Mouse (Mus musculus): Measurements from ENCODE around the gene Erg. TPM values are rescaled to one million over a fixed set of nuclear protein-coding genes. Genes with fewer than 3 reads are reported as not detected.

Gene Erg
- polyA plus RNA-seq, 1 experiment, result 6.6 TPM

- WGBS, result 76% methylated on average over 7 of the region's 7 CpGs
- DNase-seq, result no peak
- Histone ChIP-seq H3K4me1 (ENCODE audit: control insufficient read depth, insufficient read depth, low read length) (peaks cover 8% of the 10 kb centered on the region; the same call in 1 of the 2 replicates), H3K27me3 (ENCODE audit: control insufficient read depth, insufficient read depth, low read length) (no peaks in the 10 kb centered on the region), H3K4me3 (replicated peaks; ENCODE audit: insufficient read depth, low read depth, low read length) (no peak overlapping the region), H3K27ac (ENCODE audit: insufficient read depth, low read length) (no peak overlapping the region)
- TF ChIP-seq CTCF (IDR thresholded peaks at IDR 0.05; ENCODE audit: borderline replicate concordance, insufficient read depth, low read depth, low read length), result no peak
- no peak for TF ChIP-seq POLR2A (IDR thresholded peaks at IDR 0.05; ENCODE audit: borderline replicate concordance, insufficient read depth, low read length)
Observed at GRCm38 (mm10) chr16:95361950-95362349, 224.4 kb downstream of the Erg start.

GRCm38 (mm10) chr16:95360940-95361489 lies 225.4 kb downstream of the Erg start:
- WGBS, result 91% methylated on average over 18 of the region's 18 CpGs
- Histone ChIP-seq H3K4me3 (replicated peaks; ENCODE audit: insufficient read depth, low read depth, low read length) (no peak overlapping the region), H3K27ac (ENCODE audit: insufficient read depth, low read length) (no peak overlapping the region), H3K4me1 (ENCODE audit: control insufficient read depth, insufficient read depth, low read length) (peaks cover 8% of the 10 kb centered on the region; the same call in 1 of the 2 replicates), H3K27me3 (ENCODE audit: control insufficient read depth, insufficient read depth, low read length) (no peaks in the 10 kb centered on the region)
- TF ChIP-seq POLR2A (IDR thresholded peaks at IDR 0.05; ENCODE audit: borderline replicate concordance, insufficient read depth, low read length), result no peak
- TF ChIP-seq CTCF (IDR thresholded peaks at IDR 0.05; ENCODE audit: borderline replicate concordance, insufficient read depth, low read depth, low read length), result no peak
- no peak for DNase-seq

- H3K4me1 ChIP-seq (ENCODE audit: control insufficient read depth, insufficient read depth, low read length), result peaks cover 6% of the 10 kb centered on the region; the same call in 1 of the 2 replicates
- no peak overlapping the region for H3K27ac ChIP-seq (ENCODE audit: insufficient read depth, low read length)
- WGBS, result 64% methylated on average over 8 of the region's 8 CpGs
- H3K27me3 ChIP-seq (ENCODE audit: control insufficient read depth, insufficient read depth, low read length), result no peaks in the 10 kb centered on the region
- DNase-seq, result no peak
- no peak for TF ChIP-seq CTCF (IDR thresholded peaks at IDR 0.05; ENCODE audit: borderline replicate concordance, insufficient read depth, low read depth, low read length)
- no peak for TF ChIP-seq POLR2A (IDR thresholded peaks at IDR 0.05; ENCODE audit: borderline replicate concordance, insufficient read depth, low read length)
- H3K4me3 ChIP-seq (replicated peaks; ENCODE audit: insufficient read depth, low read depth, low read length), result no peak overlapping the region
Observed at GRCm38 (mm10) chr16:95360214-95360850, 226.1 kb downstream of the Erg start.

GRCm38 (mm10) chr16:95356962-95357955 lies 229.1 kb downstream of the Erg start:
- Histone ChIP-seq H3K27me3 (ENCODE audit: control insufficient read depth, insufficient read depth, low read length) (no peaks in the 10 kb centered on the region), H3K4me3 (replicated peaks; ENCODE audit: insufficient read depth, low read depth, low read length) (no peak overlapping the region), H3K27ac (ENCODE audit: insufficient read depth, low read length) (no peak overlapping the region), H3K4me1 (ENCODE audit: control insufficient read depth, insufficient read depth, low read length) (0 out of 2 replicates have a peak, but pooled peaks cover 2% of the 10 kb centered on the region)
- TF ChIP-seq POLR2A (IDR thresholded peaks at IDR 0.05; ENCODE audit: borderline replicate concordance, insufficient read depth, low read length) (no peak), CTCF (IDR thresholded peaks at IDR 0.05; ENCODE audit: borderline replicate concordance, insufficient read depth, low read depth, low read length) (no peak)
- WGBS, result 45% methylated on average over 12 of the region's 12 CpGs
- DNase-seq, result no peak

- TF ChIP-seq POLR2A (IDR thresholded peaks at IDR 0.05; ENCODE audit: borderline replicate concordance, insufficient read depth, low read length), result no peak
- TF ChIP-seq CTCF (IDR thresholded peaks at IDR 0.05; ENCODE audit: borderline replicate concordance, insufficient read depth, low read depth, low read length), result no peak
- H3K27ac ChIP-seq (ENCODE audit: insufficient read depth, low read length), result no peak overlapping the region
- H3K4me3 ChIP-seq (replicated peaks; ENCODE audit: insufficient read depth, low read depth, low read length), result no peak overlapping the region
- no peaks in the 10 kb centered on the region for H3K27me3 ChIP-seq (ENCODE audit: control insufficient read depth, insufficient read depth, low read length)
- 0 out of 2 replicates have a peak, but pooled peaks cover 2% of the 10 kb centered on the region for H3K4me1 ChIP-seq (ENCODE audit: control insufficient read depth, insufficient read depth, low read length)
- 60% methylated on average over 8 of the region's 8 CpGs for WGBS
- no peak for DNase-seq
Observed at GRCm38 (mm10) chr16:95353838-95354237, 232.6 kb downstream of the Erg start.

- TF ChIP-seq CTCF (IDR thresholded peaks at IDR 0.05; ENCODE audit: borderline replicate concordance, insufficient read depth, low read depth, low read length) (no peak), POLR2A (IDR thresholded peaks at IDR 0.05; ENCODE audit: borderline replicate concordance, insufficient read depth, low read length) (no peak)
- WGBS, result 74% methylated on average over 8 of the region's 8 CpGs
- Histone ChIP-seq H3K4me1 (ENCODE audit: control insufficient read depth, insufficient read depth, low read length) (no peaks in the 10 kb centered on the region), H3K4me3 (replicated peaks; ENCODE audit: insufficient read depth, low read depth, low read length) (no peak overlapping the region), H3K27ac (ENCODE audit: insufficient read depth, low read length) (no peak overlapping the region), H3K27me3 (ENCODE audit: control insufficient read depth, insufficient read depth, low read length) (no peaks in the 10 kb centered on the region)
- no peak for DNase-seq
Observed at GRCm38 (mm10) chr16:95352266-95352665, 234.1 kb downstream of the Erg start.

GRCm38 (mm10) chr16:95350499-95350898 lies 235.9 kb downstream of the Erg start:
- Histone ChIP-seq H3K4me1 (ENCODE audit: control insufficient read depth, insufficient read depth, low read length) (no peaks in the 10 kb centered on the region), H3K27ac (ENCODE audit: insufficient read depth, low read length) (no peak overlapping the region), H3K27me3 (ENCODE audit: control insufficient read depth, insufficient read depth, low read length) (no peaks in the 10 kb centered on the region), H3K4me3 (replicated peaks; ENCODE audit: insufficient read depth, low read depth, low read length) (no peak overlapping the region)
- peak; percentile 49 to 60 for DNase-seq
- no peak for TF ChIP-seq POLR2A (IDR thresholded peaks at IDR 0.05; ENCODE audit: borderline replicate concordance, insufficient read depth, low read length)
- peak; percentile 87 for TF ChIP-seq CTCF (IDR thresholded peaks at IDR 0.05; ENCODE audit: borderline replicate concordance, insufficient read depth, low read depth, low read length)
- 30% methylated on average over 3 of the region's 3 CpGs for WGBS
